Mouse (Mus musculus) heart, postnatal 4 days (tissue): ENCODE measurements around the gene Cenpp. TPM values are rescaled to one million over a fixed set of nuclear protein-coding genes. Genes with fewer than 3 reads are reported as not detected.
"Not testable (repeated sequence)": the region's sequence is repeated elsewhere in the genome, so short reads cannot be mapped to it uniquely, and the experiment has no call there.

Source experiments
- DNase-seq: peaks from one replicate; pipeline ENCODE4 v3.0.0; 2021
- total RNA-seq, 2 experiments: library from RNA; stranded (reverse); gene quantifications; 2 replicates each; pipeline ENCODE4 v1.2.3; 2021

The Cenpp gene
- total RNA-seq, 2 experiments from 2014 or later, result 16.1 to 17.0 TPM

DNA sequence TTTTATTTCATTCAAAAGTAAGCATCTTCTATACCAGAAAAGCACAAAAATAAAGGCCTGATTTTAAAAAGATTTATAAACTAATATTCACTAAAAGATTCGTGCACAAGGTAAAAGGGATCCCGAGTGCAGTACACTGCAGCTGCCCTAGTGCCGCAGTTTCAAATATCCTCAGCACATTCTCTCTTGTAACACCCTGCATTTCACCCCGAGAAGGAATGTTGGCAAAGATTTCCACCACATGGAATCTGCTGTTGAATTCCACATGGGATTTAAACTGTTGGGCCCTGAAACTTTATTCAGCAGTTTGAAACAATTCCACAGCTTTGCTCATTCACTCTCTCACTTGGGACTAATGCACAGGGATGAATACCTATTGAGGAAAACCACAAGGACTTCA, 44.9 kb downstream of the Cenpp start, which contains the start of gene Ogn:
Ogn (plus strand) TSS at position 333 of the 400 bp plus-strand sequence.
- DNase-seq, result peak; percentile 53

DNA sequence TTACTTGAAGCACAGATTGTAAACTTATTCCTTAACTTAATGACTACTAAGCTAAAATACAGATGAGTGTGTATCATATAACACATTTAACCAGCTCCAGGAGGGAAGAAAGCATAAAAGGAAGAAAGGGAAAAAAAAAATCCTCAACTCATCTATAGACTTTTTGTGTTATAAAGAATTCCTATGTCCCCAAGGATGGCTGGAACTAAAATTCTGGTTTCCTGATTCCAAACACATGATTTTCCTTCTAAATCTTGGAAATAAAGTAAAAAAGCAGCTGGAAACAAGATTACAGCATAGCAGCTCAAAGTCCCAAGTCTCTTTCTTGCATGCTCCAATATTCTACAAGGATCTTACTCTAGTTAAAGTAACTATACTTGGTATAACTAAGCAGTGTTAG, 49.0 kb downstream of the Cenpp start:
- no peak for DNase-seq

DNA sequence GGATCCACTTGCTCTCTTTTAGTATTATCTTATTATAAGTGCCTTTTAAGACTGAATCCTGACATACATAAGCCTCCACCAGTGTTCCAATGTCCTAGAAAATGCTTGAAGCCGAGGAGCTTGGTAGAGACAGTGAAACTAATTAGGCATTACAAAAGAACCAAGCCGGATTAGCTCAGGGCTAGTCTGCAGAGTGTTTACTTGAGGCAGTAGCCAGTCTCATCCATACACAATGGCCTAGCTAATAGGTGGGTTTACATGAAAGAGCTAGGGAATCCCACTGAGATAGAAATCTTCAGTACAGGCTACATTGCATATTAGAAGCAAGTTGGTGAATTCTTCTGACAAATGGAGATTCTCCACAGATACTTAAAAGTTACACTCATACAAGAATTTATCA, 50.0 kb downstream of the Cenpp start:
- not testable (repeated sequence) for DNase-seq

DNA sequence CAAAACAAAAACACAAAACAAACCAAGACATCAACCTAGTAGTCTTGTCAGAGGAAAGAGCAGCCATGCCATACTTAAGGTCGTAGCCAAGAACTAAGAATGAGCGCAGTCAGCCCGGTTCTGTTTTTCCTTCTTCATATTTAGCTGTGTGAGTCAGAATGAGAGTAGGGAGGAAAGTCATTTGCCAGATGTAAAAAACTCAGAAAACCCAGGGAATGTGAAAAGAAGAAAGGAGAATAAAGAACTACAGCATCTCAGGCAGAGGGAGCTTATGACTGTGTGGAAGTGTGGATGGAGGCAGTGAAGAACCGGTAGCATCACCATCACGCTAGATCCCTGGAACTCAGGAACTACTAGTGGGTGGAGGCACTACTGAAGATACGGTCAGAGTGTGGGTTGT, 66.5 kb downstream of the Cenpp start:
- DNase-seq, result no peak

DNA sequence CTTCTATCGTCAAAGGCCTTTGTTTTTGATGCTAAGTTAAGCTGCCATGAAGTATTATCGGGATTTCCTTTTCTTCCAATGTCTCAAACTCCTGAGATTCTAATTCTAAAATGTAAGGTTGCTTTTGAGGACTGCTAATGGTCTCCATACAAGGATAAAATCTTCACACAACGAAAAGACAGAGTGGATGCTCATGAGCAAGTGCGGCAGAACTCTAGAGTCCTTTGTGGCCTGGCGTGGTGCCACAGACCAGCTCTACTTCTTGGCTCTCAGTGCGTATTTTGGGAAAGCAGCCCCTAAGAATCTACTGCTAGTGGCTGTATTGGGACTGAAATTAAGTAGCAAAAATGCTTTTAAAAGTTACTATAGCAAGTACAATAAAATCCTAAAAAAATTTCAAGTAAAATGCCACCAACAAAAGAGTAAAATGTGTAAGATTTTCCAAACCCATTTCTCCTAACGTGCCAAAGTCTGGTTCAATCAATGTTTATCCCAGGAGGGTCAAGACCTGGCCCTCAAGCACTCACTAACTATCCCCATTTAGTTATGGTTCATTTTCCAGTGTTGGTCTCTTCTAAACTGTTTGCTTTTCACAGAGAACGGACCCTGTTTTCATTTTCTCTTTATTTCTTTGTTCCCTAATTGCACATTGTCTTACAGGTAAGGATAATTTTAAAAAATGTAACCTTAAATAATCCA, 68.1 kb downstream of the Cenpp start:
- DNase-seq, result peak; percentile 39

DNA sequence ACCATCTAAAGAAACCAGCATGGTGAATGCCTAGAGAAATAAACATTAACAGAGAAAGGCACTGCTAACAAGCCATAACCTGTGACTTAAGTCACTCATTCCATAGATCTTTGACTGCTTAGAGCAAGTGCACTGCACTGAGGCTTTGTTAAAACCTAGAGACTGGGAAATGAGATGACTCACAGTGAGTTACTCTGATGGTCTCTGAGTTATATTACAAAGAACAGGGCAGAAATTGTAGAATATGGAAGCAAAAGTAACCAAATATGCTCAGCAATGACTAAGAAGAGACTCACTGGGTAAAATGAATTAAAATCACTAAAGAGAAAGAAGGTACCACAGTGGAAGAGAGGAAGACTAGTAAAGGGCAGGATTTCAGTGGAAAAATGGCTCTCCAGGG, 68.7 kb downstream of the Cenpp start:
- no peak for DNase-seq

DNA sequence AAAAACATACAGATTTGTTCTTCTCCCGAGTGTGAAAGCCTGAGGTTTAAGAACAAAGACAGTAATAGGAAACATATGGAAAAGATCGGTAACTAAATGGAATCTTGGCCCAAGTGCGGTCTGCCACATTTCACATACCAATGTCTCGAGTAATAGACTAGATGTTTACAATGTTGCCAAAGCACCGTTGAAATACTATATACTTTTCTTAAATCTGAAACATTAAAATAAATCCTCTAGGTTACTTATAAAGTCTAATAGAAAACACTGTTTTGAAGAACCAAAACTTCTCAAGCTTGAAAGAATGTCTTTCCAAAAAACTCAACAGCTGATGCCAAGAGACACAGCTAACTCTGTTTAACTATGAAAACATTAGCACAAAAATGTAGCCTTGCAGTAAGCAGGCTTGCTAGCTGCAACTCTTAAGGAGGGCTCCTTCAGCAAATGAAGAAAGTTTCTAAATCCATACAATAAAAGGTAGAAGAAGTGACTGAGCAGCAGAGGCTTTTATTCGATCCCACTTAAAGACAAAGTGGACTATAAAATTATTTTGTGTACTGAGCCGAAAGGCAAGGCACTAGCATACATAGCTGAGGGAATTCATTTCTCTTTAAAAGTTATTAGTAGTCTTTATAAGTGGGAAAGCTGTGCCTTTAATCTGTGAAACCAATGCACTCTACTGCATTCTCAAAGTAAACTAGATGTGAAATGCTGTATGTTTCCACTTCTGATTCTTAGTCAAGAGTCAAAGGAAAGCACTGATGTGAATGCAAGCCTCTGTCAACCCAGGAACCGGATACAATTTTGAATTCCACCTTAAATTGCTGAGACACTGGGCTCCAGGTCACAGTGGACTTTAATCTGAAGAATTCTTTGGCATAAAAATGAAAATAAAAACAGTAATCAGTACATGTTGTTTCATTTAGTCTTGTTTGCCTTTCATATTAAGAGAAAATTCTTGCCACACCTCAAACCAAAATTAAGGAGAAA, 70.7 kb downstream of the Cenpp start, which contains the start of gene Omd:
Omd (plus strand) TSS at position 922 of the 990 bp plus-strand sequence.
- DNase-seq, result no peak

DNA sequence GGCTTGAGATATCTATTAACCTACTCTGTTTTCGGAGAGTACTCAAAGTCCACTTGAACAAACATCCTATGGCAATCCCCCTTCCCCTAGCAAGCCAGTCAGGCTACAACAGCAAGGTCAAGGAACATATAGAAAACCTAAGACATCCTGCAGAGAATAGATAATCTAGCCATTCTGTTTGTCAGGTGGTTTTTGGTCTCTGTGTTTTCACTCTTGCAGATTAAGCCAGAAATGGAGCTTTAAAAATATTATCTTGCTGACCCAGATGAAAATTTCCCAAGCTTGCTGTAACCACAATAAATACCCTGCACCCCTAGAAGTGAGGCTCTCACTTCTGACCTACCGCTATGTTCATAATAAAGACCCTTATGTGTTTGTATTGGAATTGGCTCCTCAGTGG, 81.2 kb downstream of the Cenpp start:
- no peak for DNase-seq

DNA sequence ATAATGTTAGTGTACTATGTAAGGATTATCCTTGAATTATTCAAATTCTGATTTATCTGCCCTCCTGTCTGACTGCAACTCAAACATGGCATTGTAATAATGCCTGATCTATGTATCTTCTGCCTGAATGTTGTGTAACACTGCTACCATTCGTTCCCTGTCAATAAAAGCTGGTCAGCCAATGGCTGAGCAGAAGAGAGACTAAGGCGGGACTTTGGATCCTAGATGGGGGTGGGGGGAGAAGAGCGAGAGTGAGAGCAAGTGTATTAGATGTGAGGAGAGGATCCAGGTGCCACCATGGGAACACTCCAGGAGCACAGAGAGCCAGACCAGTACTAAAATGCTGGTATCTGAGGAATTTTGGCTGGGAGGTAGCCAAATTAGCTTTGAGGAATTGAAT, 82.2 kb downstream of the Cenpp start:
- no peak for DNase-seq

DNA sequence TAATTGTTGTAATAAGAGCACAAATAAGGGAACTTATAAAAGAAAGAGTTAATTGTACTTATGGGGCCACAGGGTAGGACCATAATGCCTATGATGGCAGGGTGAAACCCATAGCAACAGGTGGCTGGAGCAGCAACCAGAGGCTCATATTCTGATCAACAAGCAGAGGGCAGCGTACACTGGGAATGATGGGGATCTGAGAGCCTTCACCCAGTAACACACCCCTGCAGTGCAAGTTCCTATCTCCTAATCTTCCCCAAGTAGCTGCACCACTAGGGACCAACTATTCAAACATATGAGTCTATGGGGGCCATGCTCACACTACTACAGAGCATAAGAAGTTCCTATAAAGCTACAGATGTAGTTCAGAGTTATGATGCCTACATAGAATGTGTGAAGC, 88.2 kb downstream of the Cenpp start:
- DNase-seq, result no peak

DNA sequence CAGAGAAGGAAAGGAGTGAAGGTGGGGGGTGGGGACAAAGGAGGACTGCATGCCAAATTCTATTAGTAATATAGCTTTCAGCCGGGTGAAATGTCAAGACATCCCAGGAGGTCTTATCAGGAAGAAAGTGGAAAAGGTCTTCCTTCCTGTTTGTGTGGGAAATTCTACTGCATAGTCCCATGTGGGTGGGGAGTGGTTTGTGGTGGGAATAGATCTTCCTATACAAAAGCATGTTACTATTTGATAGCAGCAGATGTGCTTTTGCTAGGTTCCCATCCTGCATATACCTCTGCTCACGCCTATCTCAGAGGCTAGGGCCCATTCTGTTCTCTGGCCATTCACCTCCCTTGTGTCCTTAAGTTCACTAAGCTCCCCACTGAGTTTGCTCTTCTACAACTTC, 91.7 kb downstream of the Cenpp start:
- DNase-seq, result no peak

DNA sequence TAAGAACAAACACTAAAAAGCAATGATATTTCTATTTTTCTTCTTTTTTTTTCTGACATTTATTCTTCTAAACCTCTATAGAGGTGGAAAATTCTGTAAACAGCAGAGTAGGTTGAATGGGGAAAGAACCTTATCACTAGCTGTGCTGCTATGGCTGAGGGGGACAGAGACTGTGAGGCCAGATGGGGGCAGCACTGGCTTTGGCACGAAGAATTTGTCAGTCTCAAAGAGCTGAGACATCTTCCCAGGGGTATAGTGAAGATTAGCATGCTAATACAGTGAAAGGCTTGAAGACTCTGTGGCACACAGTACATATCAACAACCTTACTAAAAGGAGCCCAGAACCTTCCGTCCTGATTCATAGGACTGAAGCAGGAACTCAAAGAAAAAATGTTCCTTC, 93.4 kb downstream of the Cenpp start:
- peak; percentile 57 for DNase-seq

DNA sequence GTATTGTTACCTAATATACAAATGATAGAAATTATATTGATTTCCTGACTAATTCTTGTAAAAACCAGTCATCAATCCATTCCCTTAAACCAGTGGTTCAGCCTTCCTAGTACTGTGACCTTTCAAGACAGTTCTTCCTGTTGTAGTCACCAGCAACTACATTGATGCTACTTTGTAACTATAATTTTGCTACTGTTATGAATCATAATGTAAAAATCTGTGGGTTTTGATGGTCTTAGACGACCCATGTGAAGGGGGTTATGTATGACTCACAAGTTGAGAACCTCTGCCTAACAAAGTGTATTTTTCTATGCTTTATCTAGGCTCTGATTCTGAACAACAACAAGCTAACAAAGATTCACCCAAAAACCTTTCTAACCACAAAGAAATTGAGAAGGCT, 95.7 kb downstream of the Cenpp start:
- DNase-seq, result no peak

DNA sequence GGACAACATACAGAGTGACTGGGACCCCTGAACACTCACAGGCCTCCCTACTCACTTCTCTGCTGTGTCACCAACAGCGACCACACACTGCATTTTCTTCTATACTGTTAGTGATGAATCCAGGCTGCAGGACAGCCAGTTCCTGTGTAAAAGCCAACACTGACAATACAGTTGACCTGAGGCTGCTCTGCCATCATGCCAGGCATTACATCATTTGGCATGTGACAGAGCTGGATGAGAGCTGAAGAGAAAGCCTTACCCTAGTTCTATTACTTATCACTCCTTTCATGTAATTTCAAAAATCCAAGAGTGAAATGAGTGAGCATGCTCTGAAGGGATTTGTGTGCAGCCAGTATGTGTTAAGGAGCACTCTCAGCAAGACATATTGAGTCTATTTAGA, 96.4 kb downstream of the Cenpp start:
- DNase-seq, result peak; percentile 25

DNA sequence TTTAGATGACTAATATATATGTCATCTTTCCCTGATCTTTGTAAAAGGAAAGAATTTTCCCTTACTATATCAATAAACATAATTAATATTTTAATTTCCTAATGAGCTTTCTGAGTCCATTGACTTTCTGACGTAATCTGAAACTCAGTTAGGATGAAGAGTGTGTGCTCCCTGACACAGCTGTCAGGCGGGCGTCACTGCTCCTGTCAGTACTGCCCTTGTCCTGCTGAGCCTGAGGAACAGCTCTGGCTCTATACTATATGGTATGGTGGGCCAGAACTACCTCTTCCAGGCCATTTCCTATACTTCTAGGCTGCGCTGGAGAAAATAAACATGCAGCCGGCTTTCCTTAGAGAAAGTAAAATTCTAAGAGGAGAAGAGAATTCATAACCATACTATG, 98.1 kb downstream of the Cenpp start:
- no peak for DNase-seq

DNA sequence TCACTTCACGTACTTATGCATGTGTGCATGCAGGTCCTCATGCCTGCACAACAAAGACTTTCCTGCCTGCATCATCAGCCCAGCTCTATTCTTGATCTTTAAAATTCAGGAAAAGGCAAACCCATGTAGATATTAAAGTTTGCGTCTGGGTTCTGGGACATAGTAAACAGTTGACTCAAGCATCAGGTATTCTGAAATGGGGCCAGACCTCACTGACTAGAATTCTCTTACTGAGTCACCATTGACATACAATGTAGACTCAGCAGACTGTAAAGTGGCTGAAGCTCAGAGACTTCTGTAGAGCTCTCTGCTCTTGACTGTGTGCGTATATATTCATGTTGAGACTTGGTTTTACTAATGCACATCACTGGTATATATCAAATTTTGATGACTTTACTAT, 103.0 kb downstream of the Cenpp start:
- no peak for DNase-seq

DNA sequence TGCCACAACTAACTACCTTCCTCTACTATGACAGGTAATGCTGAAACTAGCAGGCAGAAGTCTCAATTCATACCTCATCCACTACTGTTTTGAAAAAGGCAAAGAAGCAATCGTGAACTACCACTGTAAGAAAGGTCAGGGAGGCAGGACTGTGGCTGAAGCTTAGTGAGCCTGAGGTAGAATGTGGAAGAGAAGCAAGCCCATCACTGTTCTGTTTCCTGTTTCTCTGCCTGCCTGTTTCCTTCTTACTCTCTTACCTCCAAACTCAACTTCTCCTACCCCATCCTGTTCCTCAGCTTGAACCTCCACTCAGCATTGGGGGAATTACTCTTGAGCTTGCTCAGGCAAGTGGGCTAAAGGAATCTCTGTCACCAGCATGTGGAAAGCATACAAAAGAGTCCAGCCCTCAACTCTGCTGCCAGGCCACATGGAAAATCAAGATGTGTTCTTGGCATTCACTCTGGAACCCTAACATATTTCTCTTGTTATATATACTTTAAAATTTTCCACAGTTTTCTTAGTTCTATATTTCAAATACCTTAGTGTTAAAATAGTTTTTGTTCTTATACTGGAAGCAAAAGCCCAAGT, 104.9 kb downstream of the Cenpp start:
- no peak for DNase-seq

DNA sequence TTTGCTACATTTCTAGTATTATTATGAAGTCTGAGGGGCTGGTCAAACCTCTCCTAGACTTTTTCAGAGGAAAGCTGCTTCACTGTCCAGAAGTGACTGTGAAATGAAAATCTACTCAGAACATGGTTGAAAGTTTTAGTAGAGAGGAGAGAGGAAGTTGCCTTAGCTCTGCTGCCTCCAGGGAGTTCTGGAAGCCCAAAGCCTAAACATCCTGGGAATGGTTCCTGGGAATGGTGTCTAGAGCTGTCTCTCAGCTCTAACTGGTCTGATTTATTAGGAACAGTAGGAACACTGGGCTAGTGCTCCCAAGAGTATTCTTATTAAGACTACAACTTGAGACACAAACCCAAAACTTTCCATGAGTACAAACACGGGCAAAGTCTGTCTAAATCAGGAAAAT, 106.1 kb downstream of the Cenpp start:
- peak; percentile 18 for DNase-seq

DNA sequence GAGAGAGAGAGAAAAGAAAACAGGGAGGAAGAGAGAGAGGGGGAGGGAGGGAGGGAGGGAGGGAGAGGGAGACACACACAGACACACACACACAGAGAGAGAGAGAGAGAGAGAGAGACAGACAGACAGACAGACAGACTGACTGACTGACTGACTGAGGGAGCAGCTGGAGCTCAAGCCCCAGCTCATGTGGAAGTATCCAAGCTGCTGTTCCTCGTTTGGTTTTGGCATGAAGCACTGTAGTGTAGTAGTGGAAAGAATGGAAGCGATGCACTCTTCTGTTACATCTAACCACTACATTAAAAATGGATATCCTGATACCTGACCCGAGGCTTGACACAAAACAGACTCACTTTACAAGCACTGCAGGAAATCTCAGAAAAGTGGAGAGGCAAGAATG, 106.9 kb downstream of the Cenpp start:
- peak; percentile 39 for DNase-seq

DNA sequence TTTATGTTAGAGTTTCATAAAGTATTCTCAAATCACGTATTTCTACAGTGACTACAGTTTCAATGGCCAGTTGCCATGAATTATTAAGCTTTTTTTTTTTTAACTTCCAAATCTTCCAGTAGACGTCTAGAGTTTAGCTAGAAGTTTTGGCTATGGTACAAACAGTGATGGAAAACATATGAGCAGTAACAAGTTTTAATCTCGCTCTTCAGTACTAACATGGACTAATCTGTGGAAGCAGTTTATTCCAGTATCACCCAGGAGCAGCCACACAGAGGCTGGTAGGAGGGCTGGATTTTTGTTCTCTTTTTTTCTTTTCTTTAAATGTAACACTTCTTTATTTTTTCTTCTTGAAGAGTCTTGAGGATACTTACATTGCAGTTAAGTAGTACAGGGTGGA, 108.3 kb downstream of the Cenpp start, which contains the start of gene Aspn:
Aspn (plus strand) TSS at position 165 of the 400 bp plus-strand sequence.
- no peak for DNase-seq

DNA sequence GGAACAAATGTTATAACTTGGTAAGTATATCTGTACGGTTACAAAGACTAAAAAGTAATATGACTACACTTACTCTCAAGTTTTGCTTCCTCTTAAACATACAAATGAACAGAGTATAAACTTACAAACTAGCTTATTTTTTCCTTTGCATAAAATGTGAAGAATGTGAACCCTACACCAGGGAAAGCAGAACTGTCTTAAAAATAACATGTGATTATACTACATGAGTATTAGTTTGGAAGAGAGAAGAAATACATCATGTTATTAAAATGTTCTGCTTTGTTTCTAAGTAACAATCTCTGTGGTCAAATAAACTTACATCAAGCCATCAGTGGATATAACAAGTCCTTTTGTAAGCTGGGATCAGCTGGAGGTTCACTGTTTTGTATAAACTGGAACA, 113.9 kb downstream of the Cenpp start:
- no peak for DNase-seq

DNA sequence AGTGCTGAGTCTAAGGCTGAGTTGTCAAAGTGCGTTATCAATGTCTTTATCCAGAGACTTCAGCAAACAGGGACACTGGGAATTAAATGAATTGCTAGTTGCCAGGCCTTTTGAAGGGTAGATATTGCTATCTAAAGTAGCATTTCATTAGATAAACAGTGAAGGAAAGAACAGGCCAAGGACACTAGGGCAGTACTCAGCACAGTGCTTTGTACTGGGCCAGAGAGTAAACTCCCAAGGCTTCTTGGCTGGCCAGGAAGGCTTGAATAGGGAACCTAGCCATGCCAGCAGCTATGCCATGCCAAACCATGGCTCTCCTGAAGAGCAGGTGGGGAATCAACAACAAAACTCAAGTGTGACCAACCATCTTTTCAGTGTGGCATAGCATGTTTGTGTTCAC, 115.6 kb downstream of the Cenpp start:
- no peak for DNase-seq

DNA sequence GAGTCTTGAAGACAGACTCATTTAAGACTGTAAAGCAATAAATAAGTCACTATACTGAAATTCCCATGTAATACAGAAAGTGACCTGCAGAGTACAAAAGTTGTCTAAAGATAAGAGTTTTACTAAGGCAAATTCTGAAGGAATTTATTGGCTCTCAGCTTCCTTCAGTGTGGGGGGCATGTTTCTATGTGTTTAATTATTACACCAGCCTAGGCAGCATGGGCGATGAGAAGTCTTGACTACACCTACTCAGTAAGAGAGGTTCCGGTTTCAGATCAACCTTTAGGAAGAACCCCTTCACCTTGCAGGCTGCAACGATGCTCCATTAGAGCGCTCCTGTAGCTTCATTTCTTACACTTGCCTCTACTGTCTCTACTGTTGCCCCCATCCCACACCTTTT, 121.9 kb downstream of the Cenpp start:
- no peak for DNase-seq
